Mouse (Mus musculus) embryonic facial prominence, embryonic 14.5 days (tissue): Measurements from ENCODE around the gene Dzip1l. TPM values are rescaled to one million over a fixed set of nuclear protein-coding genes. Genes with fewer than 3 reads are reported as not detected.
A peak's percentile ranks its signal among the peaks of the same experiment; 100 is the strongest.

Experiments
- ATAC-seq: fragments of 200-750 bp; cut with Nextera tagmentation; 2 replicates; pipeline ENCODE4 v1.8.0; 2017; ENCODE audit warnings: low read depth, moderate number of reproducible peaks, moderate TSS enrichment
- DNase-seq: peaks from one replicate; pipeline ENCODE4 v3.0.0-alpha.2; 2015; ENCODE audit warnings: low spot score
- H3K27ac ChIP-seq: fragments of 300-500 bp; sonication (generic); replicated peaks from 2 replicates; pipeline ENCODE4 v1.5.1; 2014; ENCODE audit warnings: low read depth, mild to moderate bottlenecking, low read length, moderate library complexity
- H3K27me3 ChIP-seq: fragments of 300-500 bp; sonication (generic); replicated peaks from 2 replicates; pipeline ENCODE4 v1.6.1; 2014; ENCODE audit warnings: low read length; ENCODE audit not compliant: control insufficient read depth, insufficient read depth
- H3K36me3 ChIP-seq: fragments of 300-500 bp; sonication (generic); 2 replicates; pipeline ENCODE4 v1.6.1; 2014; ENCODE audit warnings: low read length, mixed read lengths; ENCODE audit not compliant: control insufficient read depth, insufficient read depth
- H3K4me1 ChIP-seq: fragments of 300-500 bp; sonication (generic); 2 replicates; pipeline ENCODE4 v1.6.1; 2014; ENCODE audit warnings: antibody characterized with exemption, low read length; ENCODE audit not compliant: control insufficient read depth, insufficient read depth
- H3K4me2 ChIP-seq: fragments of 300-500 bp; sonication (generic); 2 replicates; pipeline ENCODE4 v1.6.1; 2014; ENCODE audit warnings: low read depth, mild to moderate bottlenecking, low read length, moderate library complexity, mixed read lengths
- H3K4me3 ChIP-seq: fragments of 300-500 bp; sonication (generic); 2 replicates; pipeline ENCODE4 v1.5.1; 2014; ENCODE audit warnings: low read depth, mild to moderate bottlenecking, low read length
- H3K9ac ChIP-seq: fragments of 300-500 bp; sonication (generic); 2 replicates; pipeline ENCODE4 v1.6.1; 2014; ENCODE audit warnings: low read depth, mild to moderate bottlenecking, low read length, moderate library complexity, mixed read lengths
- H3K9me3 ChIP-seq: fragments of 300-500 bp; sonication (generic); 2 replicates; pipeline ENCODE4 v1.6.1; 2016; ENCODE audit warnings: low read length; ENCODE audit not compliant: control insufficient read depth
- WGBS: fragments of 180-500 bp; shearing (Covaris S2); extraction: QIAGEN DNeasy Blood & Tissue Kit; methylation state at CpG from one replicate; pipeline ENCODE4 v1.1.7; 2014; 5-methylcytosine and 5-hydroxymethylcytosine counted together
- polyA plus RNA-seq: library from polyadenylated mRNA; unstranded; fragments of >200 nt; fragmentation: Nextera tagmentation; extraction: Ambion mirVana; gene quantifications from 2 replicates; pipeline ENCODE4 v1.2.1, GENCODE M21; 2014

The Dzip1l gene
- polyA plus RNA-seq, 1 experiment from 2014 or later = 15.6 TPM

GRCm38 (mm10) chr9:99620196-99620595, 9.1 kb upstream of the Dzip1l start:
- DNase-seq (no peak), ATAC-seq (no peak)
- H3K9me3 ChIP-seq = no peaks in the 10 kb centered on the region
- no peaks in the 10 kb centered on the region for H3K4me1 ChIP-seq
- H3K36me3 ChIP-seq = no peaks in the 10 kb centered on the region
- H3K4me2 ChIP-seq = no peak overlapping the region
- H3K27ac ChIP-seq = no peak overlapping the region
- H3K9ac ChIP-seq = no peak overlapping the region
- 84% methylated on average over 11 of the region's 11 CpGs for WGBS
- no peak overlapping the region for H3K4me3 ChIP-seq
- H3K27me3 ChIP-seq = no peaks in the 10 kb centered on the region

- Histone ChIP-seq H3K9ac (no peak overlapping the region), H3K4me3 (no peak overlapping the region), H3K27ac (no peak overlapping the region), H3K4me2 (no peak overlapping the region), H3K36me3 (no peaks in the 10 kb centered on the region), H3K27me3 (no peaks in the 10 kb centered on the region), H3K4me1 (no peaks in the 10 kb centered on the region), H3K9me3 (no peaks in the 10 kb centered on the region)
- no peak for DNase-seq
- 76% methylated on average over 1 of the region's 1 CpGs for WGBS
- no peak for ATAC-seq
Measured at GRCm38 (mm10) chr9:99622034-99622433, 7.3 kb upstream of the Dzip1l start.

- DNase-seq = peak; percentile 3
Measured at GRCm38 (mm10) chr9:99622966-99623365, 6.3 kb upstream of the Dzip1l start.

GRCm38 (mm10) chr9:99624117-99624516, 5.2 kb upstream of the Dzip1l start:
- H3K27me3 ChIP-seq = no peaks in the 10 kb centered on the region
- ATAC-seq = no peak
- no peak overlapping the region for H3K4me2 ChIP-seq
- H3K27ac ChIP-seq = no peak overlapping the region
- H3K36me3 ChIP-seq = no peaks in the 10 kb centered on the region
- H3K9me3 ChIP-seq = no peaks in the 10 kb centered on the region
- no peak for DNase-seq
- WGBS = 72% methylated on average over 6 of the region's 6 CpGs
- H3K4me1 ChIP-seq = no peaks in the 10 kb centered on the region
- no peak overlapping the region for H3K9ac ChIP-seq
- no peak overlapping the region for H3K4me3 ChIP-seq

More at GRCm38 (mm10) chr9:99622966-99623365, 6.3 kb upstream of the Dzip1l start:
- no peak overlapping the region for H3K4me2 ChIP-seq
- no peaks in the 10 kb centered on the region for H3K9me3 ChIP-seq
- H3K4me3 ChIP-seq = no peak overlapping the region
- no peaks in the 10 kb centered on the region for H3K27me3 ChIP-seq
- no peak for ATAC-seq
- no peaks in the 10 kb centered on the region for H3K4me1 ChIP-seq
- 46% methylated on average over 2 of the region's 2 CpGs for WGBS
- no peak overlapping the region for H3K9ac ChIP-seq
- no peaks in the 10 kb centered on the region for H3K36me3 ChIP-seq
- H3K27ac ChIP-seq = no peak overlapping the region

GRCm38 (mm10) chr9:99628581-99628980, 715 bp upstream of the Dzip1l start:
- Histone ChIP-seq H3K27me3 (no peaks in the 10 kb centered on the region), H3K4me2 (peak overlapping the region; percentile 61), H3K9me3 (no peaks in the 10 kb centered on the region), H3K27ac (peak overlapping the region; percentile 91; the same call in 1 of the 2 replicates), H3K4me1 (0 out of 2 replicates have a peak, but pooled peaks cover 10% of the 10 kb centered on the region), H3K9ac (no peak overlapping the region), H3K36me3 (peaks cover 7% of the 10 kb centered on the region; the same call in 1 of the 2 replicates), H3K4me3 (peak overlapping the region; percentile 64; the same call in 1 of the 2 replicates)
- DNase-seq = no peak
- WGBS = 60% methylated on average over 4 of the region's 4 CpGs
- ATAC-seq = no peak

GRCm38 (mm10) chr9:99630071-99630470, 775 bp downstream of the Dzip1l start:
- no peaks in the 10 kb centered on the region for H3K9me3 ChIP-seq
- H3K9ac ChIP-seq = peak overlapping the region; percentile 79
- DNase-seq (no peak), ATAC-seq (peak; percentile 16)
- H3K36me3 ChIP-seq = peaks cover 22% of the 10 kb centered on the region
- H3K4me2 ChIP-seq = peak overlapping the region; percentile 61
- H3K4me1 ChIP-seq = 0 out of 2 replicates have a peak, but pooled peaks cover 10% of the 10 kb centered on the region
- peak overlapping the region; percentile 91 for H3K27ac ChIP-seq
- H3K4me3 ChIP-seq = peak overlapping the region; percentile 64
- 0% methylated on average over 11 of the region's 11 CpGs for WGBS
- H3K27me3 ChIP-seq = no peaks in the 10 kb centered on the region

- Histone ChIP-seq H3K4me2 (peak overlapping the region; percentile 61), H3K9me3 (no peaks in the 10 kb centered on the region), H3K9ac (peak overlapping the region; percentile 79), H3K36me3 (peaks cover 28% of the 10 kb centered on the region), H3K27me3 (no peaks in the 10 kb centered on the region), H3K4me3 (peak overlapping the region; percentile 64), H3K4me1 (0 out of 2 replicates have a peak, but pooled peaks cover 10% of the 10 kb centered on the region), H3K27ac (peak overlapping the region; percentile 91)
- WGBS = 40% methylated on average over 9 of the region's 9 CpGs
- DNase-seq (no peak), ATAC-seq (no peak)
Measured at GRCm38 (mm10) chr9:99630528-99631125, 1.3 kb downstream of the Dzip1l start.

GRCm38 (mm10) chr9:99631781-99632180, 2.5 kb downstream of the Dzip1l start:
- ATAC-seq (0 out of 2 replicates have a peak, but pooled peaks have one; percentile 50), DNase-seq (peak; percentile 54)
- H3K27me3 ChIP-seq = no peaks in the 10 kb centered on the region
- H3K4me3 ChIP-seq = no peak overlapping the region
- peak overlapping the region; percentile 2; the same call in 1 of the 2 replicates for H3K27ac ChIP-seq
- peak overlapping the region; percentile 61 for H3K4me2 ChIP-seq
- WGBS = 35% methylated on average over 2 of the region's 2 CpGs
- 0 out of 2 replicates have a peak overlapping the region, but pooled peaks have one; percentile 34 for H3K9ac ChIP-seq
- peaks cover 39% of the 10 kb centered on the region for H3K36me3 ChIP-seq
- H3K4me1 ChIP-seq = 0 out of 2 replicates have a peak, but pooled peaks cover 10% of the 10 kb centered on the region
- no peaks in the 10 kb centered on the region for H3K9me3 ChIP-seq
